Mouse (Mus musculus) c-Kit-positive CD71-positive TER-119-positive erythroid progenitor cells, embryonic 14.5 days (primary cell): ENCODE results near the gene Dgcr6.

ENCODE experiments used
- DNase-seq: peaks from one replicate; pipeline ENCODE4 v3.0.0-alpha.2; 2013; ENCODE audit warnings: low spot score

The Dgcr6 gene

DNA sequence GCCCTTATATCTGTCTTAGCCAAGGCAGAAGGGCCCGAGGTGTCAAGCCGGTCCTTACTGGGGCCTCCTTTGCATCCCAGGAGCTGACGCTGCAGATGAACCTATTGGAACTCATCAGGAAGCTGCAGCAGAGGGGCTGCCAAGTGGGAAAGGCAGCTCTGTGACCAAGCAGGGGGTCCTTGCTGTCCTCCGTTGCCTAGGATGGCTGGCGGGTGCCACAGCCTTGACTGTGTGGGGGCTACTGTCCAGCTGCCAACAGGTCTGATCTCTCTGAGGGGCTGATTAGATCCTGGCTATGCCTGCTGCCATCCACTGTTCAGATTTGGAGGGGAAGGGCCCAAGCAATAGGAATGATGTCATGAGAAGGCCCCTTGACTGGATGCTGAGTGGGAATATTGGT lies 18.1 kb downstream of the Dgcr6 start:
- no peak for DNase-seq

DNA sequence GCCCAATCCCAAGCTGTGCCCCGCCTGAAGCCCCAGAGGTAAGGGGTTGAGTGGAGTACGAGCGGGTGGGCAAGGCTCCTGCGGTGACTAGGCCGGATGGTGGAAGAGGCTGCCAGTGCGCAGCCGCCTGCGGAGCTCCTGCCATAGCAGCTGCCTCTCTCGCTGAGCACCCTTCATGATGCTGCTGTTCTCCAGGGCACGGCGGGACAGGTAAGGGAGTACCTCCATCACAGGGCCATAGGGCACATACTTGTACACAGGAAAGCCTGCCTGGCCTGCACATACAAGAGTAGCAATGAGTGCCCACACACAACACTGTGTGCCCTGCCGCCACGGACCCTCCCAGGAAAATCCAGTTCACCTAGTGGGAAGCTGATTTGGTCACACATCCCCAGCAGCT lies 19.4 kb downstream of the Dgcr6 start:
- DNase-seq, result no peak

- DNase-seq, result no peak
Measured at GRCm38 (mm10) chr16:18073259-18073962, 20.8 kb downstream of the Dgcr6 start.

- DNase-seq, result no peak
Measured at GRCm38 (mm10) chr16:18074611-18075010, 22.0 kb downstream of the Dgcr6 start.

GRCm38 (mm10) chr16:18075201-18075600 lies 22.5 kb downstream of the Dgcr6 start:
- DNase-seq, result no peak

- DNase-seq, result no peak
Measured at GRCm38 (mm10) chr16:18078314-18079015, 25.8 kb downstream of the Dgcr6 start.

GRCm38 (mm10) chr16:18079300-18079699 lies 26.6 kb downstream of the Dgcr6 start:
- DNase-seq, result no peak

GRCm38 (mm10) chr16:18080171-18080570 lies 27.5 kb downstream of the Dgcr6 start:
- no peak for DNase-seq

DNA sequence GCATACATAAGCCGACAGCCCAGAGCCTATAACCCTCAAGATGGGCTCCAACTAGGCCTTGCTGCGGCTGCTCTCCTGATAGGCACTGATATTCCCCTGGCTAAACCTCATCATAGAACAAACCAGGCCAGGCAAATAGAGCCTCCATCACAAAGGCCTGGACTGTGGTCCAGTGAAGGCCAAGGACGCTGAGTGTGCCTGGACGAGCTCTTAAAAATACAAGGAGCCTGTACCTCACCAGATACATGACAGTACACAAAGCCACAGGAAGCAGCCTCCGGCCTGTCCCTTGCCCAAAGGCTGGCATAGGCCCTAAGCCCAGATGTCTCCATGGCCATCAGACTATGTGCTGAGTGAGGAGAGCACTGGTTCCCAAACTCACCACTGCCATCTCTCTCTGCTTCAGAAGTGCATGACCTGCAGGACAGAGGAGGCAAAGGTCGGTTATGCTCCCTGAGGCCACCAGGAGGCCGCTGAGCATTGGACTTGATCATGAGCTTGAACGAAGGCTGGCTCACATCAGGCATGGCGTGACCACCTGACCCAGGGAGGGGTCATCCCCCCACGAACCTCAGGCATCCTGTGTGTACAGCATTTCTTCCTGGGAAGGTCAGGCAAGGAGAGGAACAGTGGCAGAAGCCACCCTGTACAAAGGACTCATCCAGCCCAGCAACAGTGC lies 28.6 kb downstream of the Dgcr6 start:
- no peak for DNase-seq

DNA sequence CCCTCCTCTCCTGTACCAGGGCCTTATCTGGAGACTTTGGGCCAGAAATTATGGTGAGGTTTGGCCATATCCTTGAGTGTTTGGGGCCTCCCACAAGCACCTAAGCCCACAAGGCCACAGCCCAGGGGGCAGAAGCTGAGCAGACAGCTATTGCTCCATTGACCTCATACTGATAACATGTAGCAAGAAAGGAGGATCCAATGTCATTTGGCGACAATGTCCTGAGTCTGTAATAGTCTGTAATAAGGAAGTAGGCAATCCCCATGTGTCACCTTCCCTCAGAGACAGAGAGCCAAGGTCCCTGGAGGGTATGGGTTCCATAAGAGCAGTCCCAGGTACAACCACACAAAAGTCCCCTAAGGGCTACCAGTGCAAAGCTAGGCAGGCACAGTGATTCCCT lies 29.6 kb downstream of the Dgcr6 start:
- DNase-seq, result no peak

DNA sequence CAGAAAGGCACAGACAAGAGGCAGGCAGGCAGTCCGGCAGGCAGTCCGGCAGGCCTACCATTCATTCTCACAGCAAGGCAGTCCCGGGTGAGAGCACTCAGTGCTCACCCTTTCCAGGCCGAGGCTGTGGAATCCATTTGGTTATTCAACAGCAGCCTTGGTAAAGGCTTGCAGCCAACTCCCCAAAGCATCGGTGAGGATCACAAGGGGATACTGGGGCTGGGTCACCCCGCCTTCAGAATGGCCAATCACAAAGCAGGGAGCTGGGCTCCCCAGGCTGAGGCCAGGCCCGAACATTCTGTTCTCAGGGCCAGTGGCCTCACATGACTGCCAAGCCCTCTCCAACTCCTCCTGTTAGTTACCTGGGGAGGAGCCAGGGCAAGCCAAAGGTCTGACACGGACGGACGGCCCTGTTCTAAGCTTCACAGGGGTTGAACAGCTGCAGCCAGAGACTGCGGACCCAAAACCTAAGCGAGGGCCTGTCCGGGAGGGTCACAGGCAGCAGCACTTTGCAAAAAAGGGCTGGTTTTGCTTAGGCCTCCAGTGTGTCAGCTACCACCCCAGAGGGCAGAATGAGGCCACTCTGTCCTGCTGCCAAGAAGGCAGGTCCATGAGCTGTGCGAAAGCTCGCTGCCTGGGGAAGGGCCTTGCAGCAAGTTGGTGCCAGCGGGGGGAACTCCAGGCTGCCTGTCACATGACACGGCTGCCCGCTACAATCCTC lies 30.7 kb downstream of the Dgcr6 start:
- no peak for DNase-seq

DNA sequence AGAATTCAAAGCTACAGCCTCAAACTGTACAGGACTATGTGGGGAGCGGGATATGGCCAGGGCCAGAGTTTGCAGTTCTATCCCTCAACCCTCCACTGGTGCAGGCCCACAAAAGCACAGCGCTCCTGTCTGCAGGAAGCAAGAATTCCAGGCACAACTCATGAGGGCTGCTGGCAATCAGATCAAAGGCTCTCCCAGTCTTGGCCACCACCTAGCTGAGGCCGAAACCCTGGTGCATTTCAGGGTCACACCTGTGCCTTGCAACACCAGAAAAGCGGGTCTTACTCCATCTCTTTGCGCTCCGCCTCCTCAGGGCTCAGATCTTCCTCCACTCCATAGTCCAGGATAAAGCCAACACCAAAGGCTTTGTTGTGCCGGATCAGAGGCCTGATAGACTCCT lies 31.6 kb downstream of the Dgcr6 start:
- no peak for DNase-seq

DNA sequence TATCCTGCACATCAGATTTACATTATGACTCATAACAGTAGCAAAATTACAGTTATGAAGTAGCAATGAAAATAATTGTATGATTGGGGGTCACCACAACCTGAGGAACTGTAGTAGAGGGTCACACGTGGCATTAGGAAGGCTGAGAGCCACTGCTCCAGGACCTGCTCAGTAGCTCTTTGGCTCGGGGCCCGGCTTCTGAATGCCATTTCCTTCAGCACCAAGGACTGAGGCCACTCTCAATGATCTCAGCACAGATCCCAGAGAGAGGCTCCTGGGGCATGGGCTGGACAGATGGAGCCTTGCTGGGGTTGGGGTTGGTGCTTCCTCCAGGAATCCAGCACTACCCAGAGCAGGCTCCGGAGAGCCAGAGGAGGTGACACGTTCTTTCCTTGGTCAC lies 34.4 kb downstream of the Dgcr6 start:
- no peak for DNase-seq

GRCm38 (mm10) chr16:18096348-18096747 lies 43.7 kb downstream of the Dgcr6 start:
- no peak for DNase-seq

- DNase-seq, result no peak
Measured at GRCm38 (mm10) chr16:18102816-18103215, 50.2 kb downstream of the Dgcr6 start.

- no peak for DNase-seq
Measured at GRCm38 (mm10) chr16:18103366-18103765, 50.7 kb downstream of the Dgcr6 start.

DNA sequence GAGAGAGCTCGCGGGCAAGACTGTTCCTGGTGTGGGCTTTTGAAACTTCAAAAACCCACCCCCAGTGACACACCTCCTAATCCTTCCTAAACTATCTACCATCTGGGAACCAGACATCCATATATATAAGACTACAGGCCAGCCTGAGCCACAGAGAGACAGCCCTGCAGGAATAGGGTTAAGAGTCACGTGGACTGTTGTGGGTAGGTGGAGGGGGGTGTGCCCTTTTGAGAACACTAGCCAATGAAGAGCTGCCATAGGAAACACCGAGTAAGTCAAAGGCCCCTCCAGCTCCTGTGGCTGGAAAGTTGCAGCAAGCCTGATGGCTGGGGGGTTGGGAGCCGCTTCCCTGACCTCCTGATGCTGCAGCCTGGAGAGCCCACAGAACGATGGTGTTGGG lies 51.1 kb downstream of the Dgcr6 start:
- no peak for DNase-seq

GRCm38 (mm10) chr16:18108221-18108966 lies 55.7 kb downstream of the Dgcr6 start:
- no peak for DNase-seq

DNA sequence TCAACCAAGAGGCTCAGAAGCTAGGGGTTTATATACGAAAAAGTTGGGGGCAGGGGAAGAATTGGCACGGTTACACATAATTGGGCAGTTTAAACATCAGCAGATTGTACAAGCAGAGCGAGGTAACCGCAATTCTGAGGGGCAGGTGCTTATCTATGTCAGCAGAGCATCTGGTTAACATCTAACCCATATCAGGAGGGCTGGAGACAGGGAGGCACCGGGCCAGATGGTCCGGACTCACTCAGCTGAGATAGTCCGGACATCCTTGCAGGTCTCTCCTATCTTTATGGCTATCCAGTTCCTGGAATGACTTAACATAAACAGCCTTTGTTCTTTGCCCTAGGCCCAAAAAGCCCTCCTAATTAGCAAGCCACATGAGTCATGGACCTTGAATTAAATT lies 58.4 kb downstream of the Dgcr6 start:
- no peak for DNase-seq

- DNase-seq, result no peak
Measured at GRCm38 (mm10) chr16:18116467-18116866, 63.8 kb downstream of the Dgcr6 start.

GRCm38 (mm10) chr16:18118285-18118684 lies 65.6 kb downstream of the Dgcr6 start:
- DNase-seq, result no peak
